Mouse (Mus musculus): ENCODE measurements around the gene Hapln2.

DNA sequence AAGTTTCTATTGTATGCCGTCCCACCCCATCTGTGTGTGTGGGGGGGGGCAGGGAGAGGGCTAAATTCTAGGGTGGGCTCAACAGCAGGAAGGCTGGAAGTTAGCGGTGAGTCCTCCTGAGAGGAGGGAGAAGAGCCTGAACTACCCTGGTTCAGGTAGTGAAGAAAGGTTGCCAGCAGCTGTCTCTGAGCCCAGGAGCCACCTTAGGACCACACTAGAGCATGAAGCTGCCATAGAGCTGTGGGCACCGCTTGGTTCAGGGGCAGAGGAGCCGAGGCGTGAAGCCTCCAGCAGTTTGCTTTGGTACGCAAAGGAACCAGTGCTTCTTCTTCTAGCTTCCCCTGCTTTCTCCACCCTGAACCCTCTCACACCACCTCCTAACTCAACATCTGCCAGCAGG, 43.8 kb downstream of the Hapln2 start:
- TF ChIP-seq CTCF (IDR thresholded peaks at IDR 0.05; ENCODE audit: borderline replicate concordance, control insufficient read depth, extremely low read depth, insufficient read depth, low read length, poor library complexity): no peak
- no peak for TF ChIP-seq POLR2A (IDR thresholded peaks at IDR 0.05; ENCODE audit: control insufficient read depth, extremely low read depth, insufficient read depth, low read length, poor library complexity)

Measured in thymus, adult 2 months (tissue).